Mouse (Mus musculus): ENCODE results near the gene Arhgef5. TPM values are rescaled to one million over a fixed set of nuclear protein-coding genes. Genes with fewer than 3 reads are reported as not detected.
"Not testable (repeated sequence)": the region's sequence is repeated elsewhere in the genome, so short reads cannot be mapped to it uniquely, and the experiment has no call there.

The Arhgef5 gene
- polyA plus RNA-seq (2016; fragmentation: Nextera tagmentation; extraction: Ambion mirVana) = 5.2 and 6.6 TPM in 2 replicates

GRCm38 (mm10) chr6:43265363-43266041, at the start of gene Arhgef5:
TSS of gene Arhgef5 (plus strand) at chr6:43265582.
- Histone ChIP-seq H3K4me3 (peak within 1 kb of the TSS; percentile 56), H3K27ac (no peak within 1 kb of the TSS), H3K4me2 (replicated peaks) (peak within 1 kb of the TSS; percentile 97), H3K4me1 (peaks cover 8% of the 10 kb centered on the region), H3K27me3 (peaks cover 30% of the 10 kb centered on the region), H3K36me3 (no peaks in the 10 kb centered on the region), H3K9ac (peak within 1 kb of the TSS; percentile 62), H3K9me3 (replicated peaks) (no peaks in the 10 kb centered on the region)
- 2% methylated on average over 46 of the region's 48 CpGs for WGBS
- ATAC-seq (ENCODE audit: low FRiP score) = peak; percentile 83

- H3K4me2 ChIP-seq (replicated peaks); ATAC-seq (ENCODE audit: low FRiP score); H3K4me3 ChIP-seq; H3K9ac ChIP-seq; H3K9me3 ChIP-seq (replicated peaks); H3K36me3 ChIP-seq; H3K27me3 ChIP-seq; H3K4me1 ChIP-seq; H3K27ac ChIP-seq: not testable (repeated sequence)
- WGBS = 79% methylated on average over 1 of the region's 1 CpGs
Observed at GRCm38 (mm10) chr6:43231255-43231654, 34.1 kb upstream of the Arhgef5 start, which contains the start of gene Olfr47. TSS of gene Olfr47 (plus strand) at chr6:43231529.

- no peak for ATAC-seq (ENCODE audit: low FRiP score)
- Histone ChIP-seq H3K27me3 (no peaks in the 10 kb centered on the region), H3K4me3 (no peak overlapping the region), H3K4me1 (no peaks in the 10 kb centered on the region), H3K9me3 (replicated peaks) (no peaks in the 10 kb centered on the region), H3K9ac (no peak overlapping the region), H3K36me3 (no peaks in the 10 kb centered on the region), H3K4me2 (replicated peaks) (no peak overlapping the region), H3K27ac (no peak overlapping the region)
- 13% methylated on average over 4 of the region's 4 CpGs for WGBS
Observed at GRCm38 (mm10) chr6:43242061-43242460, 23.3 kb upstream of the Arhgef5 start.

- Histone ChIP-seq H3K4me2 (replicated peaks) (no peak overlapping the region), H3K9me3 (replicated peaks) (no peaks in the 10 kb centered on the region), H3K36me3 (no peaks in the 10 kb centered on the region), H3K4me3 (no peak overlapping the region), H3K4me1 (no peaks in the 10 kb centered on the region), H3K9ac (no peak overlapping the region), H3K27ac (no peak overlapping the region), H3K27me3 (no peaks in the 10 kb centered on the region)
- 70% methylated on average over 3 of the region's 3 CpGs for WGBS
- no peak for ATAC-seq (ENCODE audit: low FRiP score)
Observed at GRCm38 (mm10) chr6:43247396-43247795, 18.0 kb upstream of the Arhgef5 start.

GRCm38 (mm10) chr6:43252994-43253393, 12.4 kb upstream of the Arhgef5 start:
- no peak overlapping the region for H3K27ac ChIP-seq
- H3K4me1 ChIP-seq = no peaks in the 10 kb centered on the region
- H3K9me3 ChIP-seq (replicated peaks) = no peaks in the 10 kb centered on the region
- no peak overlapping the region for H3K4me2 ChIP-seq (replicated peaks)
- no peaks in the 10 kb centered on the region for H3K27me3 ChIP-seq
- H3K4me3 ChIP-seq = no peak overlapping the region
- WGBS = 87% methylated on average over 1 of the region's 1 CpGs
- ATAC-seq (ENCODE audit: low FRiP score) = no peak
- H3K36me3 ChIP-seq = no peaks in the 10 kb centered on the region
- no peak overlapping the region for H3K9ac ChIP-seq

- Histone ChIP-seq H3K27ac (no peak overlapping the region), H3K4me3 (no peak overlapping the region), H3K4me1 (no peaks in the 10 kb centered on the region), H3K9me3 (replicated peaks) (no peaks in the 10 kb centered on the region), H3K9ac (no peak overlapping the region), H3K4me2 (replicated peaks) (no peak overlapping the region), H3K36me3 (no peaks in the 10 kb centered on the region), H3K27me3 (no peaks in the 10 kb centered on the region)
- WGBS = 56% methylated on average over 7 of the region's 7 CpGs
- no peak for ATAC-seq (ENCODE audit: low FRiP score)
Observed at GRCm38 (mm10) chr6:43254193-43254926, 11.0 kb upstream of the Arhgef5 start.

GRCm38 (mm10) chr6:43260756-43261155, 4.6 kb upstream of the Arhgef5 start:
- Histone ChIP-seq H3K36me3 (no peaks in the 10 kb centered on the region), H3K9ac (no peak overlapping the region), H3K9me3 (replicated peaks) (no peaks in the 10 kb centered on the region), H3K27me3 (peaks cover 14% of the 10 kb centered on the region), H3K4me1 (peaks cover 6% of the 10 kb centered on the region), H3K27ac (no peak overlapping the region), H3K4me2 (replicated peaks) (no peak overlapping the region), H3K4me3 (no peak overlapping the region)
- no peak for ATAC-seq (ENCODE audit: low FRiP score)
- WGBS = 68% methylated on average over 2 of the region's 2 CpGs

GRCm38 (mm10) chr6:43266356-43266755, 974 bp downstream of the Arhgef5 start:
- Histone ChIP-seq H3K9me3 (replicated peaks) (no peaks in the 10 kb centered on the region), H3K4me2 (replicated peaks) (peak overlapping the region; percentile 97), H3K4me1 (peaks cover 8% of the 10 kb centered on the region), H3K27me3 (peaks cover 30% of the 10 kb centered on the region), H3K36me3 (no peaks in the 10 kb centered on the region), H3K9ac (no peak overlapping the region; the same call in 1 of the 2 replicates), H3K27ac (no peak overlapping the region), H3K4me3 (peak overlapping the region; percentile 56)
- no peak for ATAC-seq (ENCODE audit: low FRiP score)
- WGBS = 2% methylated on average over 8 of the region's 8 CpGs

GRCm38 (mm10) chr6:43272597-43272996, 7.2 kb downstream of the Arhgef5 start:
- no peak overlapping the region for H3K4me3 ChIP-seq

GRCm38 (mm10) chr6:43274123-43274522, 8.7 kb downstream of the Arhgef5 start:
- no peak for ATAC-seq (ENCODE audit: low FRiP score)
- 80% methylated on average over 4 of the region's 4 CpGs for WGBS
- no peaks in the 10 kb centered on the region for H3K27me3 ChIP-seq

More at GRCm38 (mm10) chr6:43272597-43272996, 7.2 kb downstream of the Arhgef5 start:
- Histone ChIP-seq H3K9ac (no peak overlapping the region), H3K27me3 (peaks cover 1% of the 10 kb centered on the region; the same call in 1 of the 2 replicates), H3K27ac (no peak overlapping the region), H3K4me2 (replicated peaks) (no peak overlapping the region), H3K9me3 (replicated peaks) (no peaks in the 10 kb centered on the region), H3K4me1 (no peaks in the 10 kb centered on the region), H3K36me3 (no peaks in the 10 kb centered on the region)
- ATAC-seq (ENCODE audit: low FRiP score) = no peak

GRCm38 (mm10) chr6:43278247-43278646, 12.9 kb downstream of the Arhgef5 start:
- ATAC-seq (ENCODE audit: low FRiP score) = no peak
- H3K4me2 ChIP-seq (replicated peaks) = no peak overlapping the region
- no peaks in the 10 kb centered on the region for H3K4me1 ChIP-seq
- H3K36me3 ChIP-seq = no peaks in the 10 kb centered on the region
- no peak overlapping the region for H3K9ac ChIP-seq
- H3K9me3 ChIP-seq (replicated peaks) = no peaks in the 10 kb centered on the region
- no peak overlapping the region for H3K4me3 ChIP-seq
- no peaks in the 10 kb centered on the region for H3K27me3 ChIP-seq
- no peak overlapping the region for H3K27ac ChIP-seq

More at GRCm38 (mm10) chr6:43274123-43274522, 8.7 kb downstream of the Arhgef5 start:
- H3K9ac ChIP-seq = no peak overlapping the region
- no peaks in the 10 kb centered on the region for H3K36me3 ChIP-seq
- H3K27ac ChIP-seq = no peak overlapping the region
- no peak overlapping the region for H3K4me2 ChIP-seq (replicated peaks)
- H3K4me3 ChIP-seq = no peak overlapping the region
- no peaks in the 10 kb centered on the region for H3K9me3 ChIP-seq (replicated peaks)
- no peaks in the 10 kb centered on the region for H3K4me1 ChIP-seq

GRCm38 (mm10) chr6:43280481-43280880, 15.1 kb downstream of the Arhgef5 start:
- Histone ChIP-seq H3K4me1 (no peaks in the 10 kb centered on the region), H3K4me2 (replicated peaks) (no peak overlapping the region), H3K9me3 (replicated peaks) (no peaks in the 10 kb centered on the region), H3K36me3 (no peaks in the 10 kb centered on the region), H3K4me3 (no peak overlapping the region), H3K9ac (no peak overlapping the region), H3K27ac (no peak overlapping the region), H3K27me3 (no peaks in the 10 kb centered on the region)
- 91% methylated on average over 5 of the region's 5 CpGs for WGBS
- no peak for ATAC-seq (ENCODE audit: low FRiP score)
